Mouse (Mus musculus) stomach, postnatal 0 days (tissue): ENCODE measurements around the gene Aurkb.

ENCODE experiments used
- CTCF ChIP-seq: IDR thresholded peaks from 2 replicates; pipeline ENCODE4 v1.5.1; 2016; ENCODE audit warnings: antibody characterized with exemption, low read depth, mild to moderate bottlenecking, moderate library complexity
- EP300 ChIP-seq: optimal IDR thresholded peaks from 2 replicates; pipeline ENCODE3; 2016; ENCODE audit warnings: antibody characterized with exemption

- no peak for TF ChIP-seq CTCF
- TF ChIP-seq EP300: no peak
Measured at GRCm38 (mm10) chr11:69067601-69068000, 22.2 kb downstream of the Aurkb start.
